Mouse (Mus musculus) ES-E14 (cell line): ENCODE data around the gene Ddx60. TPM values are rescaled to one million over a fixed set of nuclear protein-coding genes. Genes with fewer than 3 reads are reported as not detected.

ENCODE experiments used
- DNase-seq: peaks from one replicate; pipeline ENCODE4 v3.0.0-alpha.2; 2013; ENCODE audit warnings: low read depth, low spot score
- H3K27ac ChIP-seq: 2 replicates; pipeline ENCODE4 v1.5.1; 2012; ENCODE audit warnings: low read depth, mild to moderate bottlenecking, low read length, moderate library complexity, mixed read lengths; ENCODE audit not compliant: poor library complexity, insufficient read depth, severe bottlenecking
- H3K36me3 ChIP-seq: 2 replicates; pipeline ENCODE4 v1.6.1; 2012; ENCODE audit warnings: mild to moderate bottlenecking, low read length, moderate library complexity, mixed read lengths; ENCODE audit not compliant: control insufficient read depth, poor library complexity, insufficient read depth, severe bottlenecking
- H3K4me1 ChIP-seq, 2 experiments: fragments of 150-350 bp in 1 of 2; sonication (generic) in 1 of 2; 2 replicates each; pipeline ENCODE4 v1.6.1; 2012; ENCODE audit warnings: low read length in 2 of 2, mild to moderate bottlenecking in 1 of 2, mixed read lengths in 1 of 2; ENCODE audit not compliant: control insufficient read depth in 2 of 2, insufficient read depth in 2 of 2, poor library complexity in 1 of 2
- H3K4me3 ChIP-seq, 2 experiments: fragments of 150-350 bp in 1 of 2; sonication (generic) in 1 of 2; 2 replicates each; pipeline ENCODE4 v1.5.1; 2012; ENCODE audit warnings: low read length in 2 of 2, low read depth in 1 of 2, mild to moderate bottlenecking in 1 of 2, mixed read lengths in 1 of 2; ENCODE audit not compliant: insufficient read depth in 1 of 2, poor library complexity in 1 of 2, severe bottlenecking in 1 of 2
- H3K9ac ChIP-seq: 2 replicates; pipeline ENCODE4 v1.6.1; 2012; ENCODE audit warnings: low read depth, mild to moderate bottlenecking, low read length, mixed read lengths; ENCODE audit not compliant: poor library complexity, insufficient read depth, severe bottlenecking
- H3K9me3 ChIP-seq: fragments of 150-350 bp; sonication (generic); 2 replicates; pipeline ENCODE4 v1.6.1; 2012; ENCODE audit warnings: low read depth, mild to moderate bottlenecking, low read length; ENCODE audit not compliant: control insufficient read depth, insufficient read depth
- CHD2 ChIP-seq: IDR thresholded peaks from 2 replicates; pipeline ENCODE4 v1.6.1; 2014; ENCODE audit warnings: mild to moderate bottlenecking, low read depth, low read length, inconsistent platforms
- HCFC1 ChIP-seq: IDR thresholded peaks from 2 replicates; pipeline ENCODE4 v1.6.1; 2012; ENCODE audit warnings: low read length, inconsistent platforms, borderline replicate concordance; ENCODE audit not compliant: insufficient read depth
- MAFK ChIP-seq: IDR thresholded peaks from 2 replicates; pipeline ENCODE4 v1.6.1; 2014; ENCODE audit warnings: mild to moderate bottlenecking, low read depth, low read length, inconsistent platforms; ENCODE audit not compliant: insufficient read depth
- ZC3H11A ChIP-seq: IDR thresholded peaks from 2 replicates; pipeline ENCODE4 v1.6.1; 2012; ENCODE audit warnings: low read depth, mild to moderate bottlenecking, inconsistent platforms, low read length, borderline replicate concordance
- ZNF384 ChIP-seq: IDR thresholded peaks from 2 replicates; pipeline ENCODE4 v1.6.1; 2012; ENCODE audit warnings: low read depth, low read length, inconsistent platforms
- in situ Hi-C, 2 experiments: fragments of 600-800 bp; cut with MboI; formaldehyde crosslinking; loops; one replicate each; pipeline ENCODE4 v1.15.1; 2025; ENCODE audit warnings: low sequenced_read_pairs in 2 of 2, inconsistent platforms in 1 of 2; ENCODE audit not compliant: unreplicated experiment in 2 of 2
- total RNA-seq: library from RNA; depleted of rRNA; stranded (reverse); fragments of 300-350 nt; gene quantifications from 2 replicates; pipeline ENCODE4 v1.2.3, GENCODE M21; 2012

Ddx60 gene
- total RNA-seq, 1 experiment = 0.31 TPM

GRCm38 (mm10) chr8:61912817-61913216, 15.1 kb upstream of the Ddx60 start:
- H3K36me3 ChIP-seq = no peaks in the 10 kb centered on the region
- H3K4me1 ChIP-seq = no peaks in the 10 kb centered on the region
- in situ Hi-C loops = no loop called here
- no peak for DNase-seq
- no peak overlapping the region for H3K27ac ChIP-seq
- H3K4me3 ChIP-seq = no peak overlapping the region
- H3K9ac ChIP-seq = no peak overlapping the region
- H3K9me3 ChIP-seq = no peaks in the 10 kb centered on the region
- TF ChIP-seq MAFK (no peak), CHD2 (no peak)

- no peak overlapping the region for H3K9ac ChIP-seq
- H3K4me1 ChIP-seq = no peaks in the 10 kb centered on the region
- H3K4me3 ChIP-seq = no peak overlapping the region
- DNase-seq = no peak
- no peak overlapping the region for H3K27ac ChIP-seq
- no peaks in the 10 kb centered on the region for H3K36me3 ChIP-seq
- in situ Hi-C loops = no loop called here
- TF ChIP-seq ZNF384 (no peak), ZC3H11A (no peak), MAFK (no peak), HCFC1 (no peak), CHD2 (no peak)
- H3K9me3 ChIP-seq = no peaks in the 10 kb centered on the region
Observed at GRCm38 (mm10) chr8:61913957-61914356, 13.9 kb upstream of the Ddx60 start.

GRCm38 (mm10) chr8:61917287-61917686, 10.6 kb upstream of the Ddx60 start:
- TF ChIP-seq ZNF384 = no peak
- no peak for TF ChIP-seq HCFC1
- TF ChIP-seq ZC3H11A = no peak
- no peak for TF ChIP-seq CHD2
- TF ChIP-seq MAFK = no peak
- H3K9ac ChIP-seq = no peak overlapping the region
- in situ Hi-C loops = no loop called here
- DNase-seq = no peak
- no peak overlapping the region for H3K27ac ChIP-seq
- no peaks in the 10 kb centered on the region for H3K4me1 ChIP-seq
- no peaks in the 10 kb centered on the region for H3K9me3 ChIP-seq
- no peak overlapping the region for H3K4me3 ChIP-seq
- H3K36me3 ChIP-seq = no peaks in the 10 kb centered on the region

DNA sequence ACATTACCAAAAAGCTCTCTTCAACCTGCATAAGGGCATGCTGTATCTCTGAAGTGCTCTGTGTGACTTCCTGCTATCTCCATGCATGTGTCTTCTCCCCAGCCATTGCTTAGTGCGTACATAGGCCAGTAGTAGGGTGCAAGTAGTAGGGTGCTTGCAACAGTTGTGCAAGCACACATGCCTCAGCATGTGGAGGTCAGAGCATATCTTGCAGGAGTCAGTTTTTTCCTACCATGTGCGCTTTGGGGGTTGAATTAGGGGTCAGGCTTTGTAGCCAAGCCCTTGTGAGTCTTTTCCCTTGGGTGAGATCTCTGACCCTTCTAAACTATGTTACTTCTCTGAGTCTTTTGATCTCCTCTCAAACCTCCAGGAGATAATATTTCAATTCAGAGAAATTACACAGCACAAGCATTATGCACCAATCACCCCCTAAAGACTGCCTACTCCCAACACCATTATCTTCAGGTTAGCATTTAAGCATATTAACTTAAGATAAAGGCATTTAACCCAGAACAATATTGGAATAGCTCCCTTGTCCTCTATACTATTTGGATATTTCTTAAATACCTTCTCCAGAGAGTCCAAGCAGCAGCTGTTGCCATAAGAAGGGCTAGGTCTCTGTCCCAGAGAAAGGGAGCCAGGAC, 8.6 kb upstream of the Ddx60 start:
- H3K4me1 ChIP-seq = no peaks in the 10 kb centered on the region
- TF ChIP-seq HCFC1 (no peak), CHD2 (no peak), ZNF384 (no peak), ZC3H11A (no peak), MAFK (no peak)
- no peaks in the 10 kb centered on the region for H3K9me3 ChIP-seq
- no peak overlapping the region for H3K4me3 ChIP-seq
- in situ Hi-C loops = no loop called here
- no peak overlapping the region for H3K9ac ChIP-seq
- no peak overlapping the region for H3K27ac ChIP-seq
- H3K36me3 ChIP-seq = no peaks in the 10 kb centered on the region
- DNase-seq = no peak

DNA sequence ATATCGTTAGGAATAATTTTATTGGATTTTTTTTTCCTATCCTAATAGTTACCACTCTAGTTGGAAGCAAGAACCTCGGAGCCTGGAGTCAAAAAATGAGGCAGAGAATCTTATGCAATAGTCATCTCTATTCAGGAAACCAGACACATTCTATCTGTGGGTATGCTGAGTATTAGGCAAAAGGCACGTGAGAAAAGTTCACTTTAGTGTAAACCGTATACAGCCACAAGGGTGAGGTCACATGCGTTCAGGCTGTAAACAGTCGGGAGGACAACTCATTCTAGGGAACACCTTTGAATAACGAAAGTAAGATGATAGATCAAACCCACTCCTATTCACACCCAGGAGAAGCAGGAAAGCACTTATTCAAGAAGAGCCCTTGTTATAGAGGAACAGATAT, 7.5 kb upstream of the Ddx60 start:
- Histone ChIP-seq H3K27ac (no peak overlapping the region), H3K9ac (no peak overlapping the region), H3K4me1 (no peaks in the 10 kb centered on the region), H3K36me3 (no peaks in the 10 kb centered on the region), H3K4me3 (no peak overlapping the region), H3K9me3 (no peaks in the 10 kb centered on the region)
- TF ChIP-seq MAFK = no peak
- in situ Hi-C loops = no loop called here
- DNase-seq = no peak
